Mouse (Mus musculus) ovary, postnatal 36 days (tissue): ENCODE data around the gene Vmn1r3.
"Not testable (repeated sequence)": the region's sequence is repeated elsewhere in the genome, so short reads cannot be mapped to it uniquely, and the experiment has no call there.

Experiments
- DNase-seq: peaks from one replicate; pipeline ENCODE4 v3.0.0; 2022; ENCODE audit warnings: low spot score, mixed read lengths

Gene Vmn1r3

GRCm38 (mm10) chr4:3185258-3185657 lies at the start of gene Vmn1r3:
Vmn1r3 (minus strand) TSS chr4:3185358.
- DNase-seq, result not testable (repeated sequence)

GRCm38 (mm10) chr4:3232053-3232452 lies 46.9 kb upstream of the Vmn1r3 start:
- peak; percentile 53 for DNase-seq

GRCm38 (mm10) chr4:3230908-3231684 lies 45.9 kb upstream of the Vmn1r3 start:
- DNase-seq, result peak; percentile 78

- DNase-seq, result peak; percentile 35
These were observed 44.4 kb upstream of the Vmn1r3 start for GRCm38 (mm10) chr4:3229532-3229931.

GRCm38 (mm10) chr4:3228476-3228875 lies 43.3 kb upstream of the Vmn1r3 start:
- DNase-seq, result no peak

GRCm38 (mm10) chr4:3227751-3228150 lies 42.6 kb upstream of the Vmn1r3 start:
- DNase-seq, result no peak

- no peak for DNase-seq
These were observed 41.3 kb upstream of the Vmn1r3 start for GRCm38 (mm10) chr4:3226488-3226887.

GRCm38 (mm10) chr4:3225416-3225815 lies 40.3 kb upstream of the Vmn1r3 start:
- not testable (repeated sequence) for DNase-seq

GRCm38 (mm10) chr4:3224848-3225247 lies 39.7 kb upstream of the Vmn1r3 start:
- not testable (repeated sequence) for DNase-seq

- not testable (repeated sequence) for DNase-seq
These were observed 38.5 kb upstream of the Vmn1r3 start for GRCm38 (mm10) chr4:3223483-3224209.

- not testable (repeated sequence) for DNase-seq
These were observed 31.2 kb upstream of the Vmn1r3 start for GRCm38 (mm10) chr4:3216382-3216781.

- not testable (repeated sequence) for DNase-seq
These were observed 28.2 kb upstream of the Vmn1r3 start for GRCm38 (mm10) chr4:3213349-3213748.

- DNase-seq, result not testable (repeated sequence)
These were observed 24.6 kb upstream of the Vmn1r3 start for GRCm38 (mm10) chr4:3209643-3210217.

- DNase-seq, result not testable (repeated sequence)
These were observed 8.2 kb downstream of the Vmn1r3 start for GRCm38 (mm10) chr4:3176746-3177490.

GRCm38 (mm10) chr4:3176195-3176594 lies 9.0 kb downstream of the Vmn1r3 start:
- not testable (repeated sequence) for DNase-seq

- not testable (repeated sequence) for DNase-seq
These were observed 9.4 kb downstream of the Vmn1r3 start for GRCm38 (mm10) chr4:3175756-3176155.

GRCm38 (mm10) chr4:3174586-3174985 lies 10.6 kb downstream of the Vmn1r3 start:
- not testable (repeated sequence) for DNase-seq

GRCm38 (mm10) chr4:3167020-3167419 lies 18.1 kb downstream of the Vmn1r3 start, which contains the start of gene Vmn1r2:
Vmn1r2 (plus strand) TSS chr4:3167320.
- not testable (repeated sequence) for DNase-seq

GRCm38 (mm10) chr4:3165046-3165445 lies 20.1 kb downstream of the Vmn1r3 start:
- no peak for DNase-seq

GRCm38 (mm10) chr4:3164429-3164828 lies 20.7 kb downstream of the Vmn1r3 start:
- DNase-seq, result not testable (repeated sequence)

- DNase-seq, result not testable (repeated sequence)
These were observed 31.8 kb downstream of the Vmn1r3 start for GRCm38 (mm10) chr4:3153320-3153719.

- DNase-seq, result not testable (repeated sequence)
These were observed 37.2 kb downstream of the Vmn1r3 start for GRCm38 (mm10) chr4:3147926-3148325.
